Mouse (Mus musculus) large intestine, adult 2 months (tissue): ENCODE results near the gene Zfp248. TPM values are rescaled to one million over a fixed set of nuclear protein-coding genes. Genes with fewer than 3 reads are reported as not detected.

Experiments
- DNase-seq: peaks from one replicate; pipeline ENCODE4 v3.0.0-alpha.2; 2012; ENCODE audit warnings: low read depth, low spot score
- WGBS: fragments of 180-500 bp; shearing (Covaris S2); methylation state at CpG from one replicate; pipeline ENCODE4 v1.1.7; 2018; 5-methylcytosine and 5-hydroxymethylcytosine counted together
- polyA plus RNA-seq: library from polyadenylated mRNA; depleted of rRNA; stranded (reverse); fragments of >200 nt; gene quantifications from 2 replicates; pipeline ENCODE4 v1.2.3, GENCODE M21; 2012; rRNA removed

Zfp248 gene
- polyA plus RNA-seq, 1 experiment = 0.17 TPM

DNA sequence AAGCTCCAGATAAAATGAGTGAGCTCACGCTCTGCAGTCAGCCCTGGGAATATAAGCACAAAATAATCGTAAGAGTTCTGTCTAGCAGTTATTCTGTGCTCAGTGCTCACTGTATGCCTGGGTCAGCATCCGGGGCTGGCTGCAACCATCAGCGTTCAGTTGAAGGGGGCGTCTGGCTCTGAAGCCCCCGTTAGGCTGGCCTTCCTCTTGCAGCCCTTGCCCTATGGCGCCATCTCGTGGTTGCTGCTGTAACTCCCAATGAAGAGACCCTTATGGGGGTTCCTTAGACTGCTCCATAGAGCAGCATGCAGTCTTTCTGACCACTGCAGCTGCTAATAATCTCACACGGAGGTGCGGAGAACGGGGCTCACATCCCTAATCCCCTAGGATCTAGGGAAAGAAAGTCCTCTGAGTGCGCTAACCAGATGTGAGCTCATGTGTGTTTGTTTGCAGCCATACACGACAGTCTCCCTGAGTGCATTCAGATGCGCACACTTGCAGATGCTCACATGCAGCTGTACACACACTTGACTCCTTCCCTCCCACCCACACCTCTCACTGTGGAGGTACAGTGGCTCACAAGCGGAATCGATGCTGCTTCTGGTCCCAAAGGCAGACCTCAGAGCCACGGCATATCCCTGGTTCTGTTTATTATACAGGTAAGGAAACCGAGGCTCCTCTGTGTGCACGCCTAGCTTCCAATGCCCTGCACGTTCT is 75.7 kb downstream of the Zfp248 start:
- DNase-seq = no peak
- WGBS = 30% methylated on average over 20 of the region's 20 CpGs

DNA sequence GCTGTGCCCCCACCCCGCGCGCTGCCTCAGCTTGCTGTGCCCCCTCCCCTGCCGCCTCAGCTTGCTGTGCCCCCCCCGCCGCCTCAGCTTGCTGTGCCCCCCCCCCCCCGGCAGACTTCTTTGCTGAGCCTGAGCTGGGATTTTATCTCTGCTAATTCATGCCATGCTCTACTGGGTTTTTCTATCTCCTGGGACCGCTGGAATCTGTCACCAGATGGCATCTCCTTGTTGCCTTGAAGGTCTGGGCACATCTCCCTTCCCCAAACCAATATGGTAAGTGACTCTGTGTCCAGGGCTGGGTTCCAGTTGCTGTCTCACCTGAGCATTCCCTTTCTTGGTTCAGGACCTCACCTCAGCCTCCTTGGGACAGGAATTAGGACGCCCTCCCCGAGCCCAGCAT is 77.7 kb downstream of the Zfp248 start:
- DNase-seq = no peak
- WGBS = 75% methylated on average over 9 of the region's 10 CpGs

Other genes with a start within 250 kb of the Zfp248 start
- 2.8 and 3.5 TPM in 2 replicates for gene Bms1, start 36.1 kb downstream of the Zfp248 start, polyA plus RNA-seq
- 1.0 and 1.2 TPM in 2 replicates for gene Zfp9, start 23.8 kb upstream of the Zfp248 start, polyA plus RNA-seq
- gene Ankrd26, start 106.7 kb upstream of the Zfp248 start, polyA plus RNA-seq = 0.36 and 0.71 TPM in 2 replicates